Mouse (Mus musculus) cortical plate, adult 2 months (tissue): ENCODE results near the gene Gm17662.

ENCODE experiments used
- CTCF ChIP-seq: fragments of 200-500 bp; IDR thresholded peaks from 2 replicates; pipeline ENCODE4 v1.5.1; 2011; ENCODE audit warnings: mild to moderate bottlenecking, control low read depth, low read length; ENCODE audit not compliant: insufficient read depth; ENCODE audit errors: extremely low read depth
- POLR2A ChIP-seq: fragments of 200-500 bp; IDR thresholded peaks from 2 replicates; pipeline ENCODE4 v1.6.1; 2011; ENCODE audit warnings: mild to moderate bottlenecking, low read length, control low read depth; ENCODE audit not compliant: insufficient read depth; ENCODE audit errors: extremely low read depth

GRCm38 (mm10) chr4:104864397-104864796 lies 7.3 kb downstream of the Gm17662 start:
- TF ChIP-seq CTCF: no peak
- TF ChIP-seq POLR2A: no peak
